Mouse (Mus musculus) heart, postnatal 0 days (tissue): ENCODE results near the gene Cfap54. TPM values are rescaled to one million over a fixed set of nuclear protein-coding genes. Genes with fewer than 3 reads are reported as not detected.
A peak's percentile ranks its signal among the peaks of the same experiment; 100 is the strongest.

Experiments
- ATAC-seq: fragments of 200-750 bp; cut with Nextera tagmentation; 2 replicates; pipeline ENCODE4 v1.8.0; 2017; ENCODE audit warnings: low read depth, moderate number of reproducible peaks, moderate library complexity; ENCODE audit not compliant: insufficient read depth
- DNase-seq: peaks from one replicate; pipeline ENCODE4 v3.0.0-alpha.2; 2016; ENCODE audit warnings: low spot score
- H3K27ac ChIP-seq: fragments of 300-500 bp; sonication (generic); 2 replicates; pipeline ENCODE4 v1.5.1; 2014; ENCODE audit warnings: low read depth, mild to moderate bottlenecking
- H3K27me3 ChIP-seq: fragments of 300-500 bp; sonication (generic); 2 replicates; pipeline ENCODE4 v1.6.1; 2014; ENCODE audit warnings: low read length, mixed read lengths; ENCODE audit not compliant: control insufficient read depth, insufficient read depth
- H3K36me3 ChIP-seq: fragments of 300-500 bp; sonication (generic); replicated peaks from 2 replicates; pipeline ENCODE4 v1.6.1; 2014; ENCODE audit warnings: low read length, mixed read lengths; ENCODE audit not compliant: control insufficient read depth, insufficient read depth
- H3K4me1 ChIP-seq: fragments of 300-500 bp; sonication (generic); 2 replicates; pipeline ENCODE4 v1.6.1; 2014; ENCODE audit warnings: antibody characterized with exemption; ENCODE audit not compliant: control insufficient read depth, insufficient read depth
- H3K4me2 ChIP-seq: fragments of 300-500 bp; sonication (generic); 2 replicates; pipeline ENCODE4 v1.6.1; 2014; ENCODE audit warnings: low read depth, mild to moderate bottlenecking, low read length, moderate library complexity
- H3K4me3 ChIP-seq: fragments of 300-500 bp; sonication (generic); 2 replicates; pipeline ENCODE4 v1.5.1; 2014; ENCODE audit warnings: low read depth, low read length
- H3K9ac ChIP-seq: fragments of 300-500 bp; sonication (generic); replicated peaks from 2 replicates; pipeline ENCODE4 v1.6.1; 2014; ENCODE audit warnings: low read depth, low read length, mixed read lengths
- H3K9me3 ChIP-seq: fragments of 300-500 bp; sonication (generic); replicated peaks from 2 replicates; pipeline ENCODE4 v1.6.1; 2016; ENCODE audit warnings: low read length; ENCODE audit not compliant: control insufficient read depth
- CTCF ChIP-seq: IDR thresholded peaks from 2 replicates; pipeline ENCODE4 v1.5.1; 2016; ENCODE audit warnings: antibody characterized with exemption, control low read depth, low read depth
- EP300 ChIP-seq: IDR thresholded peaks from 2 replicates; pipeline ENCODE4 v1.6.1; 2016; ENCODE audit warnings: antibody characterized with exemption, low read depth
- WGBS: fragments of 180-500 bp; shearing (Covaris S2); extraction: QIAGEN DNeasy Blood & Tissue Kit; methylation state at CpG from one replicate; pipeline ENCODE4 v1.1.7; 2014; 5-methylcytosine and 5-hydroxymethylcytosine counted together
- polyA plus RNA-seq: library from polyadenylated mRNA; unstranded; fragments of >200 nt; fragmentation: Nextera tagmentation; extraction: Ambion mirVana; gene quantifications from 2 replicates; pipeline ENCODE4 v1.2.1, GENCODE M21; 2015
- total RNA-seq: library from RNA; depleted of rRNA; stranded (reverse); fragments of >200 nt; gene quantifications from 2 replicates; pipeline ENCODE4 v1.2.3, GENCODE M21; 2014; ENCODE audit warnings: low replicate concordance

Gene Cfap54
- total and polyA plus RNA-seq, 2 experiments from 2014 or later = 0.22 TPM; not detected in 1

- no peak overlapping the region for H3K27ac ChIP-seq
Measured at GRCm38 (mm10) chr10:93051016-93051726, 30.2 kb downstream of the Cfap54 start.

DNA sequence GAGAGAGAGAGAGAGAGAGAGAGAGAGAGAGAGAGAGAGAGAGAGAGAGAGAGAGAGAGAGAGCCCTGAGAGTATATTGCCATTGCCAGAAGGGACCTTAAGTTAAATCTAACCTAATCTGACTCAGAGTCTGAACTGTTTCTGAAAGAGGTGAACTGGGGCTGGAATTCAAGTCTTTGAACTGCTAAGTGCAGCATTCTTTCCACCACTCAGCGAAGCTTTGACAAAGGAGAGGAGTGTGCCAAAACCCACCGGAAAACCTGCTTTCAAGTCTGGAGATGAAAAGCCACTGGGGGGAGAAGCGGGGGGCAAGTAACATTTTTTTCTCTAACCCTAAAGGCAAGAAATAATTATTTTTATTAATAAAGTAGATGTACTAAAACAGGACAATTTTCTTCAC is 30.8 kb downstream of the Cfap54 start:
- no peak overlapping the region for H3K9ac ChIP-seq
- TF ChIP-seq EP300 = no peak
- no peak for TF ChIP-seq CTCF
- H3K4me3 ChIP-seq = no peak overlapping the region
- H3K9me3 ChIP-seq = no peaks in the 10 kb centered on the region
- DNase-seq (no peak), ATAC-seq (no peak)
- H3K4me2 ChIP-seq = no peak overlapping the region
- H3K36me3 ChIP-seq = no peaks in the 10 kb centered on the region
- no peaks in the 10 kb centered on the region for H3K4me1 ChIP-seq
- WGBS = 49% methylated on average over 3 of the region's 3 CpGs
- H3K27ac ChIP-seq = no peak overlapping the region
- H3K27me3 ChIP-seq = no peaks in the 10 kb centered on the region

More at GRCm38 (mm10) chr10:93051016-93051726, 30.2 kb downstream of the Cfap54 start:
- no peaks in the 10 kb centered on the region for H3K9me3 ChIP-seq
- H3K9ac ChIP-seq = no peak overlapping the region
- WGBS = 28% methylated on average over 13 of the region's 13 CpGs
- H3K27me3 ChIP-seq = no peaks in the 10 kb centered on the region
- H3K4me1 ChIP-seq = no peaks in the 10 kb centered on the region
- peak; percentile 57 for ATAC-seq
- peak overlapping the region; percentile 55 for H3K4me2 ChIP-seq
- DNase-seq = peak; percentile 87
- H3K36me3 ChIP-seq = no peaks in the 10 kb centered on the region
- peak overlapping the region; percentile 17; the same call in 1 of the 2 replicates for H3K4me3 ChIP-seq
- TF ChIP-seq CTCF (peak; percentile 74), EP300 (no peak)

GRCm38 (mm10) chr10:93043195-93043594 is 38.2 kb downstream of the Cfap54 start:
- TF ChIP-seq CTCF (no peak), EP300 (no peak)
- H3K9ac ChIP-seq = no peak overlapping the region
- H3K4me2 ChIP-seq = no peak overlapping the region
- no peak; the same call in 1 of the 2 replicates for ATAC-seq
- H3K4me3 ChIP-seq = no peak overlapping the region
- no peak for DNase-seq
- H3K27ac ChIP-seq = no peak overlapping the region
- no peaks in the 10 kb centered on the region for H3K4me1 ChIP-seq
- no peaks in the 10 kb centered on the region for H3K9me3 ChIP-seq
- H3K27me3 ChIP-seq = no peaks in the 10 kb centered on the region
- 83% methylated on average over 10 of the region's 10 CpGs for WGBS
- no peaks in the 10 kb centered on the region for H3K36me3 ChIP-seq

- Histone ChIP-seq H3K4me3 (no peak overlapping the region), H3K36me3 (no peaks in the 10 kb centered on the region), H3K4me2 (no peak overlapping the region), H3K4me1 (no peaks in the 10 kb centered on the region), H3K27me3 (no peaks in the 10 kb centered on the region), H3K27ac (no peak overlapping the region), H3K9me3 (no peaks in the 10 kb centered on the region), H3K9ac (no peak overlapping the region)
- 82% methylated on average over 3 of the region's 3 CpGs for WGBS
- TF ChIP-seq CTCF (no peak), EP300 (no peak)
- ATAC-seq (no peak), DNase-seq (no peak)
Measured at GRCm38 (mm10) chr10:93041850-93042249, 39.6 kb downstream of the Cfap54 start.

DNA sequence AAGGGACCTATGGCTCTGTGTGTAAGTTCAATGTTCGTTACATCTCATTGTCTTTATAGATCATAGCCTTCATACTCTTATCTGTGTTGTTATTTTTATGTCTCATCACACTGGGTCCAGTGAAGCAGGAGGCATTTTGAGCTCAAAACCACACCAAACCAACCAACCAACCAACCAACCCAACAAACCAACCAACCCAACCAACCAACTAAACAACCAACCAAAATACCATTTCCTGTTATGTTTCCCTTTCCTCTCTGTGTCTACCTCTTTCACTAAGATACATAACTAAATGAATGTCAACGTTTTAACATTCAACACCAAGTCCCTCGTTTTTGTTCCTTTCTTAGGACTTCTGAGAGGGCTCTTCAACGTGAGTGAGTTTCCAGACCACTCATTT is 40.0 kb downstream of the Cfap54 start:
- H3K4me2 ChIP-seq = no peak overlapping the region
- no peak overlapping the region for H3K4me3 ChIP-seq
- WGBS = 63% methylated on average over 4 of the region's 4 CpGs
- no peaks in the 10 kb centered on the region for H3K4me1 ChIP-seq
- H3K9ac ChIP-seq = no peak overlapping the region
- H3K27me3 ChIP-seq = no peaks in the 10 kb centered on the region
- no peaks in the 10 kb centered on the region for H3K9me3 ChIP-seq
- no peak overlapping the region for H3K27ac ChIP-seq
- no peak for DNase-seq
- no peak for ATAC-seq
- H3K36me3 ChIP-seq = no peaks in the 10 kb centered on the region
- TF ChIP-seq CTCF (no peak), EP300 (no peak)

- Histone ChIP-seq H3K9me3 (no peaks in the 10 kb centered on the region), H3K4me1 (no peaks in the 10 kb centered on the region), H3K27ac (no peak overlapping the region), H3K4me2 (no peak overlapping the region), H3K9ac (no peak overlapping the region), H3K36me3 (no peaks in the 10 kb centered on the region), H3K27me3 (no peaks in the 10 kb centered on the region), H3K4me3 (no peak overlapping the region)
- DNase-seq = no peak
- ATAC-seq = no peak
- TF ChIP-seq EP300 (no peak), CTCF (no peak)
- 80% methylated on average over 3 of the region's 3 CpGs for WGBS
Measured at GRCm38 (mm10) chr10:93036532-93036931, 44.9 kb downstream of the Cfap54 start.
